Mouse (Mus musculus) heart, postnatal 0 days (tissue): ENCODE measurements around the gene Mast3. TPM values are rescaled to one million over a fixed set of nuclear protein-coding genes. Genes with fewer than 3 reads are reported as not detected.

Experiments
- ATAC-seq: fragments of 200-750 bp; cut with Nextera tagmentation; 2 replicates; pipeline ENCODE4 v1.8.0; 2017; ENCODE audit warnings: low read depth, moderate number of reproducible peaks, moderate library complexity; ENCODE audit not compliant: insufficient read depth
- DNase-seq: peaks from one replicate; pipeline ENCODE4 v3.0.0-alpha.2; 2016; ENCODE audit warnings: low spot score
- H3K27ac ChIP-seq: fragments of 300-500 bp; sonication (generic); 2 replicates; pipeline ENCODE4 v1.5.1; 2014; ENCODE audit warnings: low read depth, mild to moderate bottlenecking
- H3K27me3 ChIP-seq: fragments of 300-500 bp; sonication (generic); 2 replicates; pipeline ENCODE4 v1.6.1; 2014; ENCODE audit warnings: low read length, mixed read lengths; ENCODE audit not compliant: control insufficient read depth, insufficient read depth
- H3K36me3 ChIP-seq: fragments of 300-500 bp; sonication (generic); replicated peaks from 2 replicates; pipeline ENCODE4 v1.6.1; 2014; ENCODE audit warnings: low read length, mixed read lengths; ENCODE audit not compliant: control insufficient read depth, insufficient read depth
- H3K4me1 ChIP-seq: fragments of 300-500 bp; sonication (generic); 2 replicates; pipeline ENCODE4 v1.6.1; 2014; ENCODE audit warnings: antibody characterized with exemption; ENCODE audit not compliant: control insufficient read depth, insufficient read depth
- H3K4me2 ChIP-seq: fragments of 300-500 bp; sonication (generic); 2 replicates; pipeline ENCODE4 v1.6.1; 2014; ENCODE audit warnings: low read depth, mild to moderate bottlenecking, low read length, moderate library complexity
- H3K4me3 ChIP-seq: fragments of 300-500 bp; sonication (generic); 2 replicates; pipeline ENCODE4 v1.5.1; 2014; ENCODE audit warnings: low read depth, low read length
- H3K9ac ChIP-seq: fragments of 300-500 bp; sonication (generic); replicated peaks from 2 replicates; pipeline ENCODE4 v1.6.1; 2014; ENCODE audit warnings: low read depth, low read length, mixed read lengths
- H3K9me3 ChIP-seq: fragments of 300-500 bp; sonication (generic); replicated peaks from 2 replicates; pipeline ENCODE4 v1.6.1; 2016; ENCODE audit warnings: low read length; ENCODE audit not compliant: control insufficient read depth
- CTCF ChIP-seq: IDR thresholded peaks from 2 replicates; pipeline ENCODE4 v1.5.1; 2016; ENCODE audit warnings: antibody characterized with exemption, control low read depth, low read depth
- EP300 ChIP-seq: IDR thresholded peaks from 2 replicates; pipeline ENCODE4 v1.6.1; 2016; ENCODE audit warnings: antibody characterized with exemption, low read depth
- WGBS: fragments of 180-500 bp; shearing (Covaris S2); extraction: QIAGEN DNeasy Blood & Tissue Kit; methylation state at CpG from one replicate; pipeline ENCODE4 v1.1.7; 2014; 5-methylcytosine and 5-hydroxymethylcytosine counted together
- polyA plus RNA-seq: library from polyadenylated mRNA; unstranded; fragments of >200 nt; fragmentation: Nextera tagmentation; extraction: Ambion mirVana; gene quantifications from 2 replicates; pipeline ENCODE4 v1.2.1, GENCODE M21; 2015
- total RNA-seq: library from RNA; depleted of rRNA; stranded (reverse); fragments of >200 nt; gene quantifications from 2 replicates; pipeline ENCODE4 v1.2.3, GENCODE M21; 2014; ENCODE audit warnings: low replicate concordance; rRNA removed

Mast3 gene
- total RNA-seq (3.0 and 5.6 TPM in 2 replicates), polyA plus RNA-seq (2.3 and 3.2 TPM in 2 replicates)

- under 1% methylated on average over 45 of the region's 45 CpGs for WGBS
- DNase-seq (peak; percentile 74), ATAC-seq (peak; percentile 89)
- peaks cover 36% of the 10 kb centered on the region for H3K27me3 ChIP-seq
- H3K4me1 ChIP-seq: peaks cover 10% of the 10 kb centered on the region
- H3K9ac ChIP-seq: no peak within 1 kb of the TSS; the same call in 1 of the 2 replicates
- H3K27ac ChIP-seq: no peak within 1 kb of the TSS
- no peaks in the 10 kb centered on the region for H3K9me3 ChIP-seq
- TF ChIP-seq CTCF (no peak), EP300 (no peak)
- H3K4me3 ChIP-seq: peak within 1 kb of the TSS; percentile 42
- H3K4me2 ChIP-seq: peak within 1 kb of the TSS; percentile 61
- H3K36me3 ChIP-seq: no peaks in the 10 kb centered on the region
Observed at GRCm38 (mm10) chr8:70804481-70805206, at the start of gene Mast3. TSS of gene Mast3 (minus strand) at chr8:70805054.

- no peak for DNase-seq
- WGBS: 68% methylated on average over 2 of the region's 2 CpGs
- Histone ChIP-seq H3K4me3 (no peak overlapping the region), H3K36me3 (no peaks in the 10 kb centered on the region), H3K9me3 (no peaks in the 10 kb centered on the region), H3K27ac (no peak overlapping the region), H3K4me2 (no peak overlapping the region), H3K27me3 (no peaks in the 10 kb centered on the region), H3K4me1 (no peaks in the 10 kb centered on the region), H3K9ac (no peak overlapping the region)
- TF ChIP-seq CTCF: no peak
- TF ChIP-seq EP300: no peak
- no peak for ATAC-seq
Observed at GRCm38 (mm10) chr8:70853863-70854262, 49.0 kb upstream of the Mast3 start.

DNA sequence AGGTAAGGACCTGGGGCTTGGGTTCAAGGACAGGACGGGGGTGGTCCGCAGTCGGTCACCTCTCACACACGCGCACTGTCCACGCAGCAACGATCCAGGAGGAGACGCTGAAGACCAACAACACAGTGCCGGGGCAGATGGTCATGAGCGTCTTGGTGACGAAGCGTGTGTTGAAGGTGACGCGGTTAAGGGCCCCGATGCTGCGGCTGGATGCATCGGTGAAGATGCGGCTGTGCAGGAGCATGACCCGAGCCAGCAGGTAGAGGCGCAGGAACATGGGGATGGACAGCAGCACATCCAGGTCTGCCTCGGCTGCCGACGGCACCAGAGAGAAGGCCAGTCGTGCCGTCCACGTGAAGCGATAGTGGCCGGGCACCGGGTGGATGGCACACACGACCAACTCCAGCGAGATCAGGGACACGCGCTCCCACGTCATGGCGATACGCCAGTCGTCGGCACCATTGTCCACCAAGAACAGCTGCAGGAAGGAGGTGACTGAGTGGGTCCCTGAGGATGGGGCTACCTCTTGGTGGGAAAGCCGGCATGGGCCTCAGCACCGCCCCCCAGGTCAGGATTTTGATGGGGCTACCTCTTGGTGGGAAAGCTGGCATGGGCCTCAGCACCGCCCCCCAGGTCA is 47.9 kb upstream of the Mast3 start:
- Histone ChIP-seq H3K4me1 (no peaks in the 10 kb centered on the region), H3K27me3 (no peaks in the 10 kb centered on the region), H3K4me3 (no peak overlapping the region), H3K9me3 (no peaks in the 10 kb centered on the region), H3K9ac (no peak overlapping the region), H3K4me2 (no peak overlapping the region), H3K27ac (no peak overlapping the region), H3K36me3 (no peaks in the 10 kb centered on the region)
- TF ChIP-seq EP300: no peak
- TF ChIP-seq CTCF: no peak
- DNase-seq: no peak
- ATAC-seq: no peak
- WGBS: 81% methylated on average over 41 of the region's 41 CpGs

DNA sequence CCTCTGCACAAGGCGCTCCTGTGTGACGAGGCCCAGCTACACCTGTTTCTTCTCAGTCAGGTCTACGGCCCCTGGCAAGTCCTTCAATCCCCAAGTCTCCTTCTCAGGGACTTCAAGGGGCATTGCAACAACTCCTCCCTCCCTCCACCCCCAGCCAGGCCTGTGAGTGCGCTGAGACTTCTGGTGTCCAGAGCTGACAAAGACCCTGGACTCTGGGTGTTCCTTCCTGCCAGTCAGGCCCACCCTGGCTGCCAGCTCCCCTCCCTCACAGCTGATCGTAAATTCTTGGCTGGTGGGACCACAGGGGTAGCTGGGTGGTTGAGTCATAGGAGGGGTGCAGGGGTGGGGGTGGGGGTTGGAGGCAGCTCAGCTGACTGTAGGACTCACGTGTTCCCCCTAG is 47.0 kb upstream of the Mast3 start:
- H3K9ac ChIP-seq: no peak overlapping the region
- H3K27me3 ChIP-seq: no peaks in the 10 kb centered on the region
- WGBS: 54% methylated on average over 6 of the region's 6 CpGs
- H3K9me3 ChIP-seq: no peaks in the 10 kb centered on the region
- DNase-seq: no peak
- H3K36me3 ChIP-seq: no peaks in the 10 kb centered on the region
- TF ChIP-seq EP300: no peak
- TF ChIP-seq CTCF: no peak
- H3K4me3 ChIP-seq: no peak overlapping the region
- no peaks in the 10 kb centered on the region for H3K4me1 ChIP-seq
- H3K4me2 ChIP-seq: no peak overlapping the region
- no peak overlapping the region for H3K27ac ChIP-seq
- ATAC-seq: no peak

- no peak overlapping the region for H3K4me3 ChIP-seq
- H3K4me2 ChIP-seq: no peak overlapping the region
- WGBS: 70% methylated on average over 4 of the region's 4 CpGs
- no peaks in the 10 kb centered on the region for H3K9me3 ChIP-seq
- no peaks in the 10 kb centered on the region for H3K27me3 ChIP-seq
- no peak for DNase-seq
- no peak for TF ChIP-seq CTCF
- TF ChIP-seq EP300: no peak
- no peaks in the 10 kb centered on the region for H3K36me3 ChIP-seq
- no peaks in the 10 kb centered on the region for H3K4me1 ChIP-seq
- H3K27ac ChIP-seq: no peak overlapping the region
- ATAC-seq: no peak
- no peak overlapping the region for H3K9ac ChIP-seq
Observed at GRCm38 (mm10) chr8:70850947-70851346, 46.1 kb upstream of the Mast3 start.
